Mouse (Mus musculus): ENCODE results near the gene Hs6st3. TPM values are rescaled to one million over a fixed set of nuclear protein-coding genes. Genes with fewer than 3 reads are reported as not detected.

Gene Hs6st3
- polyA plus RNA-seq, 1 experiment from 2014 or later, result 1.3 TPM

DNA sequence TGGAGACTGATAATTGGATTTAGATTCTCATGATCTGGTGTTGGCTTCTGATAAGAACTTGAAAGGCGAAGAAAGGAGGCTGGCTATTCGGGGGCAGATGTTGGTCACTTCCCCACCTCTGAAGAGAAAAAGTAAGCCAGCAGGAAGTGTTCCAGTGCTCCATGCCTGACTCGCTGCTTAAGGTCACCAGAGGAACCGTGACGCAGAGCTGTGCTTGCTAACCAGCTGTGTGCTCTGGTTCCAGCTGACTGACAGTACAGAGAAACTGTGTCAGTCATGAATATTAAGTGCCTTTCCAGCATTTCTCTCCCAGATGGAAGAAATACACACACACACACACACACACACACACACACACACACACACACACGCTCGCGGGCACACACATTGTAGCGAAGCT is 694.8 kb downstream of the Hs6st3 start:
- WGBS, result 37% methylated on average over 9 of the region's 9 CpGs

DNA sequence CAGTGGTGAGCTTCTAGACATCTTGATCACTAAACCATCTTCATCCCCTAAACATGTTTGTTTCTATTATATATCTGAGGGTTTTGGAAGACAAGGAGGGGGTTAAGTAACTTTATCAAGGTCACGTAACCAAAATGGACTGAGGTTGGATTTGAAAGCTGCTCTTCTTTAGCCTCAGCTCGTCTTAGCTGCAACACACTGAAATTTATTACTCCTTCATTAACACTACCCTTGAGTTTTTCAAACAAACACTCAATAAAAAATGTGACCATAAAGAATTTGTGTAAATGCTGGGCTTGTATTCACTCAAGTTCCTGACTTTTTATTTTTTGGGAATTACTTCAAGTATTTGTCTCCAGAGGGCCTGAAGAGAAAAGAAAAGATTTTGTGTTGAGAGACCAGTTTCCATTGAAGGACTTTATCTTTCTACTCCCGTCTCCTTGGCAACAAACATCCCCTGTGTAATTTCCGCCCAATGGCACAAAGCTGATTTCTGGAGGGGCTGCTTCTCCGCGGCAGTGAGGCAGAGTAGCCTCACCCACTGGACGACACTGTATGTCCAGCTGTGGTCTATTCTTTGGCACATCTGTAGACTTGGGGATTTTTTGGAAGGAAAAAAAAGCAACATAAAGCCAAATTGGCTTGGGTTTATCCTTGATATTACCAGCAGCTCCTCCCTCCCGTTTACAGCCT is 696.0 kb downstream of the Hs6st3 start:
- peaks cover 47% of the 10 kb centered on the region for H3K4me1 ChIP-seq (replicated peaks)
- 24% methylated on average over 8 of the region's 8 CpGs for WGBS
- ATAC-seq, result no peak
- no peaks in the 10 kb centered on the region for H3K9me3 ChIP-seq
- no peak overlapping the region for H3K9ac ChIP-seq (replicated peaks)
- no peak overlapping the region for H3K27ac ChIP-seq
- H3K4me3 ChIP-seq (replicated peaks), result no peak overlapping the region
- no peak overlapping the region for H3K4me2 ChIP-seq (replicated peaks)
- H3K27me3 ChIP-seq, result no peaks in the 10 kb centered on the region
- H3K36me3 ChIP-seq, result no peaks in the 10 kb centered on the region

More for the DNA sequence above, 694.8 kb downstream of the Hs6st3 start:
- Histone ChIP-seq H3K36me3 (no peaks in the 10 kb centered on the region), H3K27ac (peak overlapping the region; percentile 57), H3K9me3 (no peaks in the 10 kb centered on the region), H3K4me1 (replicated peaks) (peaks cover 42% of the 10 kb centered on the region), H3K9ac (replicated peaks) (no peak overlapping the region), H3K4me2 (replicated peaks) (0 out of 2 replicates have a peak overlapping the region, but pooled peaks have one; percentile 27), H3K27me3 (no peaks in the 10 kb centered on the region), H3K4me3 (replicated peaks) (no peak overlapping the region)
- peak; percentile 75 for ATAC-seq

DNA sequence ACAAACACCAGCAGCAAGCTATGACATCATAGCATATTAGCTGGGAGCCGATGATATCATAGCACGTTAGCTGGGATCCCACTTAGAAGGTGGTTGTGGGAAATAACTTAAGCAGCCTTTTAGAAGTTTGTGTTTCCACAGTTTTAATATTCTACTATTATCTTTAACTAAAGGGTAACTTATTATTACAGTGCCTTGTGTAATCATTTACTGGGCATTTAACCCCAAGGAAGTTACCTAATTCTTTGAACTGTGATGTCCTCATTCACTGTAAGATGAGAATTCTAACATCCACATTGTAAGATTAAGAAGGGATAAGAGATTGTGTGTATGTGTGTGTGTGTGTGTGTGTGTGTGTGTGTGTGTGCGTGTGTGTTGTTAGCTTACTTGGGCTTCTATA is 697.9 kb downstream of the Hs6st3 start:
- no peak overlapping the region for H3K4me3 ChIP-seq (replicated peaks)
- H3K4me1 ChIP-seq (replicated peaks), result peaks cover 49% of the 10 kb centered on the region
- H3K4me2 ChIP-seq (replicated peaks), result no peak overlapping the region
- no peaks in the 10 kb centered on the region for H3K27me3 ChIP-seq
- no peak overlapping the region for H3K9ac ChIP-seq (replicated peaks)
- no peaks in the 10 kb centered on the region for H3K36me3 ChIP-seq
- ATAC-seq, result no peak
- no peak overlapping the region for H3K27ac ChIP-seq
- WGBS, result 93% methylated on average over 3 of the region's 3 CpGs
- no peaks in the 10 kb centered on the region for H3K9me3 ChIP-seq

DNA sequence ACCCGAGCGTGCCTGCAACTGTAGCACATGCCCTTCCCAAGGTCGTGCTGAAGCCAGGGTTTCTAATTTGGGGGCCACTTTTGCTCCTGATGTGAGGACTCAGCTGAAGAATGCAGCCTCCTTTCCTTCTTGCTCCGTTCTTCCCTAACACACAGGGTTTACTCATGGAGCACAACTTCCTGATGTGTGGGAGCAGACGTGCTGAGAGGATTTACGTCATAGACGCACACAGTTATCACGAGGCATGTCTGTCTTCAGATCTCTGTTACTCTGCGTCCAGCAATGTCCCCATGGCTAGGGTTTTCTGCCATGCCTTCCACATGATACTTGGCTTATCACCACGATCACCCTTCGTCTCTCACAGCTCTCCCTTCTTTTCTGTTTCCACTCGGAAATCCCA is 709.4 kb downstream of the Hs6st3 start:
- H3K36me3 ChIP-seq, result no peaks in the 10 kb centered on the region
- ATAC-seq, result no peak
- peaks cover 13% of the 10 kb centered on the region for H3K4me1 ChIP-seq (replicated peaks)
- no peak overlapping the region for H3K4me2 ChIP-seq (replicated peaks)
- no peak overlapping the region for H3K27ac ChIP-seq
- 78% methylated on average over 12 of the region's 12 CpGs for WGBS
- H3K4me3 ChIP-seq (replicated peaks), result no peak overlapping the region
- H3K9ac ChIP-seq (replicated peaks), result no peak overlapping the region
- no peaks in the 10 kb centered on the region for H3K9me3 ChIP-seq
- H3K27me3 ChIP-seq, result no peaks in the 10 kb centered on the region

DNA sequence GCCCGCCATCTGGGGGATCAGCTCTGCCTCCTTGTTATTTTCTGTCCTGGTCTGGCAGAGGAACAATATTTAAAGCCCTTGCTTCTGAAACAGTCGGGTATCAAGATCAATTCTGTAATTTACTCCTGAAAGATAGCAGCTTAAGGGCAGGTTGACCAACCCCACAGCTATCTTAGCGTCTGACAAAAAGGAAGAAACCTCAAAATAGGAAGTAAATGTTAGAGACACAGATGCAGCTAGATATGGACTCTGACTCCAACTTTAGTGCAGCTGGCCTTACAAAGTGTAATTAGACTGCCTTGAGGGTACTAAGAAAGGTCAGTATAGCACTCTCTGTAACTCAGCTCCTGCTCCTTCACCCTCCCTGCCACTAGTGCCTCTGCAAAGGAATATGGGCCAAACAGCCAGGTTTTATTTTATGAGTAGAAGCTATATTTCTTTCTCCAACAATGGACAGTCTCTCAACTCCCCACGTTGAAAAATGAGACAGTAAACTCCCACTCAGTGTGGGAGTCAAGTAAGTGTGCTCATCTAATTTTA is 710.7 kb downstream of the Hs6st3 start:
- no peak for ATAC-seq
- Histone ChIP-seq H3K4me1 (replicated peaks) (peaks cover 16% of the 10 kb centered on the region), H3K27ac (no peak overlapping the region), H3K9ac (replicated peaks) (no peak overlapping the region), H3K9me3 (no peaks in the 10 kb centered on the region), H3K4me2 (replicated peaks) (no peak overlapping the region), H3K4me3 (replicated peaks) (no peak overlapping the region), H3K36me3 (no peaks in the 10 kb centered on the region), H3K27me3 (no peaks in the 10 kb centered on the region)
- 81% methylated on average over 4 of the region's 4 CpGs for WGBS

DNA sequence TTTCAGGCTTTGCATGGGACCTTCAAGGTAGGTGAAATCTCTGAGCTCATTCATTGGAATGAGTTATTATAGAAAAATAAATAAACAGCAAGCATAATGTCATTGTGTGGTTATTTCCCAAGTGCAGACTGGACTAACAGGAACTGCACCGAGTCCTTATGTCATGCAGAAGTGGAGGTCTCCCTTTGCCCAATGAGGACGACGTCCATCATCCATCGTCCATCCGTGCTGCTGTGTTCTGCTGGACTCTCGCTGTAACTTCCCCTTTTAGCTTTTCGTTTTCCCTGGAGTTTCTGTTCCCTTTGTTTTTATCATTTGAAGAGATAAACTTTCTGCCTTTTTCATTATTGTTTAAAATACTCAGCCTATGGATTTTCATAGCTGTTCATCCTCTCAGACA is 711.2 kb downstream of the Hs6st3 start:
- Histone ChIP-seq H3K27me3 (no peaks in the 10 kb centered on the region), H3K27ac (no peak overlapping the region), H3K9me3 (no peaks in the 10 kb centered on the region), H3K9ac (replicated peaks) (no peak overlapping the region), H3K36me3 (no peaks in the 10 kb centered on the region), H3K4me1 (replicated peaks) (peaks cover 19% of the 10 kb centered on the region), H3K4me3 (replicated peaks) (no peak overlapping the region), H3K4me2 (replicated peaks) (no peak overlapping the region)
- ATAC-seq, result no peak
- 90% methylated on average over 7 of the region's 7 CpGs for WGBS

DNA sequence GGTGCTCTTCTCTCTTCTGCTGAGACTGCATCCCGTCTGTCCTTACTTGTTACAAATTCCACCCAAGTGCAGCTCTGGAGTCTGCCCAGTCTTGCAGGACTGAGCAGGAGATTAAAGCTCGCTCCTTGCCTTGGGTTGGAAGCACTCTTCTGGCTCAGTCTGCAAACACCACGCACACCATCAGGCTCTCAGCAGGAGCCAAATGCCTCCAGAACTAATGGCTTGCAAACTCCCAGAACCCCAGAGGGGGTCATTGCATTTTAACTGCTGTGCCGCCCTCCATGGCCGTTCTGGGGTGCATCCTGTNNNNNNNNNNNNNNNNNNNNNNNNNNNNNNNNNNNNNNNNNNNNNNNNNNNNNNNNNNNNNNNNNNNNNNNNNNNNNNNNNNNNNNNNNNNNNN is 714.0 kb downstream of the Hs6st3 start:
- peaks cover 30% of the 10 kb centered on the region for H3K4me1 ChIP-seq (replicated peaks)
- H3K4me3 ChIP-seq (replicated peaks), result no peak overlapping the region
- 6% methylated on average over 5 of the region's 5 CpGs for WGBS
- no peaks in the 10 kb centered on the region for H3K9me3 ChIP-seq
- peak overlapping the region; percentile 12; the same call in 1 of the 2 replicates for H3K4me2 ChIP-seq (replicated peaks)
- H3K9ac ChIP-seq (replicated peaks), result no peak overlapping the region
- H3K27me3 ChIP-seq, result no peaks in the 10 kb centered on the region
- ATAC-seq, result peak; percentile 54; the same call in 1 of the 2 replicates
- no peaks in the 10 kb centered on the region for H3K36me3 ChIP-seq
- H3K27ac ChIP-seq, result peak overlapping the region; percentile 6; the same call in 1 of the 2 replicates

DNA sequence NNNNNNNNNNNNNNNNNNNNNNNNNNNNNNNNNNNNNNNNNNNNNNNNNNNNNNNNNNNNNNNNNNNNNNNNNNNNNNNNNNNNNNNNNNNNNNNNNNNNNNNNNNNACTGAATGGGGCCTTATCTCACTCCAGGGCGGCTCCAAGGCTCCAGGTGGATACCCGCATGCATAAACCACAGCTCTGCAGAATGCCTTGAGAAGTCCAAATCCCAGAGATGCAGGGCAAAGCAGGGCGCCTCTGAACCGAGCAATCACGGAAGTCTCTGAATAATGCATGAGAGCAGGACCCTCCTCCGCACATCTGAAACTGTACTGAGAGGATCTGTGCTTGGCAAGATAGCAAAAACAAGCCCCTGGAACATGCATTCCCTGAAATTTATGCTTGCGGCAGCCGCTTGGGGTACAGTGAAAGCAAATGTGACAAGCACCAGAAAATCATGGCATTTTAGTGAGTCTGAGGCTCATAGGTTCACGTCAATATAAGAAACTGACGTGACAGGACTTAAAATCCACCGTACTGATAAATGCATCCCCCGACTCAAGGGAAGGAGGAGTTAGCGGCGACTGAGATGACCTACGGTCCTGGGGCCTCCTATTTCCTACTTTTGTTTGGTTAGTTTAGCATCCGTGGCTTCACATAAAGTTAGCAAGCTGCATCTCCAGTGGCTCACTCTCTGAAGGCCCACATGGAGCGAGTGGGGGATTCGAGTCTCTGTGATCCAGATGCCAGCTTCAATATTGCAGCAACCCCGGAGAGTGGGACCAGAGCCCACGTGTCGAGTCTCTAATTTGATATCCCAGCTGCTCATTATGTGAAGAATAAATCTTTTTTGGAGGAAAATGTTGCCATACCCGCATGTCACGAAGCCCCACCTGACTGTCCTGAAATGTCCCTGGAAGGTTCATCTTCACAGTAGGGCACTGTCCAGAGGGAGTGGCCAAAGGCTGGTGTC is 719.5 kb downstream of the Hs6st3 start:
- no peaks in the 10 kb centered on the region for H3K36me3 ChIP-seq
- H3K9me3 ChIP-seq, result no peaks in the 10 kb centered on the region
- WGBS, result 40% methylated on average over 23 of the region's 23 CpGs
- peak overlapping the region; percentile 73 for H3K27ac ChIP-seq
- peak; percentile 97 for ATAC-seq
- peak overlapping the region; percentile 14 for H3K4me3 ChIP-seq (replicated peaks)
- H3K27me3 ChIP-seq, result no peaks in the 10 kb centered on the region
- H3K4me2 ChIP-seq (replicated peaks), result peak overlapping the region; percentile 47
- peaks cover 30% of the 10 kb centered on the region for H3K4me1 ChIP-seq (replicated peaks)
- H3K9ac ChIP-seq (replicated peaks), result peak overlapping the region; percentile 24; the same call in 1 of the 2 replicates

DNA sequence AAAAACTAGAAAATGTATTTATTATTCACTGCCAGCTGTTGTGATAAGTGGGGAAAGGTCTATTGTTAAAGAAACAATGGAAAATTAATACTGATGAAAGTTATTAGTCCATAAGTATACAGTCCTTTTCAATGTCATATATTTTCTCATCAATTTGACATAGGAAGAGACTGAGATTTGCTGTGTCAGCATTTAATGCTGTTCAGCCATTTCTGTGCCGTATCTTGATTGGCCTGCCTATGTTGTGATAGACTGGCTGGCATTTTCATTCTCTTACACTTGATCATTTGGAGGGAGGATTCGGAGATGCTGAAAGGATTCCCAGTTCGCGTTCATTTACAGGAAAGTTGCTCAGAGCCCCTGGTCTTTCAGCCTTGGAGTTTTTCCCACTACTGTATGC is 735.5 kb downstream of the Hs6st3 start:
- Histone ChIP-seq H3K4me3 (replicated peaks) (no peak overlapping the region), H3K4me2 (replicated peaks) (no peak overlapping the region), H3K9ac (replicated peaks) (no peak overlapping the region), H3K9me3 (no peaks in the 10 kb centered on the region), H3K27me3 (no peaks in the 10 kb centered on the region), H3K4me1 (replicated peaks) (no peaks in the 10 kb centered on the region), H3K27ac (no peak overlapping the region), H3K36me3 (no peaks in the 10 kb centered on the region)
- no peak for ATAC-seq
- WGBS, result 93% methylated on average over 4 of the region's 4 CpGs

DNA sequence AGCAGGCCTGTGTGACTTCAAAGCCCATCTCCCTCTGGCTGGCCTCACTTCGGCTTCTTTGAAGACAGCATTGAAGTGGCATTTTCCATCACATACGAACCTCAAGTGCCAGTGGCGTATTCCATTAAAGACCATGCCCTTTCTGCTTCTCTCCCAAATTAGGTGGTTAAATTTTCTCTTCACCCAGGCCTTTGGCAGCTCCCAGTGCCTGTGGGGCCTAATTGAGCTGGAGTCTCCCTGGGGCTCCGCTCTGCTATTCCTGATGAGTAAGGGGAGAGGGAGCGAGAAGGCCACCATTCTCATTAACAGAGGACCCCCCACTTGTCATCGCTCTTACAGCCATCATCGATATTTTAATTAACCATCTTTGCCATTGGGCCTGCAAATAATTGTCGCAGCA is 754.8 kb downstream of the Hs6st3 start:
- H3K36me3 ChIP-seq, result no peaks in the 10 kb centered on the region
- 76% methylated on average over 8 of the region's 8 CpGs for WGBS
- H3K4me3 ChIP-seq (replicated peaks), result no peak overlapping the region
- H3K4me2 ChIP-seq (replicated peaks), result no peak overlapping the region
- H3K4me1 ChIP-seq (replicated peaks), result no peaks in the 10 kb centered on the region; the same call in 1 of the 2 replicates
- H3K27me3 ChIP-seq, result no peaks in the 10 kb centered on the region
- no peak overlapping the region for H3K27ac ChIP-seq
- H3K9ac ChIP-seq (replicated peaks), result no peak overlapping the region
- peak; percentile 66 for ATAC-seq
- H3K9me3 ChIP-seq, result no peaks in the 10 kb centered on the region

DNA sequence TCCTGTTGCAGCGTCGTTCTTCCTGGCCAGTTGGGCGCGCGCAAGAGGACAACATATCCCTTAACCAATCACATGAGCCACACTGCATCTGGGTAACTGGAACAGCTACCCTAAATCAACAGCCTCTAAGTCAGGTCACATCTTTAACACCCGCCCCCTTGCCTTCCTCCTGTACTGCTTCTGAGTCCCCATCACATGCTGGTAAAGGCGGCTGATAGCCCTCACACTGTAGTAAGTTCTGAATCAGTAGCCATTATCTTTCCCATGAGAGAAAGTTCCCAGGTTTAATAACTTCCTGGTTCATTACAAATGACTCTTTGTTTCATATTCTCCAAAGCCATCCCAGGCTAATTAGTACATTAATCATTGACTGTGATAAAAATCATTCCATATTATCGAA is 757.0 kb downstream of the Hs6st3 start:
- no peak for ATAC-seq
- H3K4me3 ChIP-seq (replicated peaks), result no peak overlapping the region

More for the DNA sequence above, 757.0 kb downstream of the Hs6st3 start:
- no peaks in the 10 kb centered on the region; the same call in 1 of the 2 replicates for H3K4me1 ChIP-seq (replicated peaks)
- H3K27me3 ChIP-seq, result no peaks in the 10 kb centered on the region
- no peaks in the 10 kb centered on the region for H3K9me3 ChIP-seq
- no peak overlapping the region for H3K27ac ChIP-seq
- H3K36me3 ChIP-seq, result no peaks in the 10 kb centered on the region
- H3K9ac ChIP-seq (replicated peaks), result no peak overlapping the region
- WGBS, result 93% methylated on average over 8 of the region's 8 CpGs
- no peak overlapping the region for H3K4me2 ChIP-seq (replicated peaks)

Measured in midbrain, embryonic 13.5 days (tissue).